ENCODE assay signal across 17 mouse cellular contexts in the genomic region with DNA sequence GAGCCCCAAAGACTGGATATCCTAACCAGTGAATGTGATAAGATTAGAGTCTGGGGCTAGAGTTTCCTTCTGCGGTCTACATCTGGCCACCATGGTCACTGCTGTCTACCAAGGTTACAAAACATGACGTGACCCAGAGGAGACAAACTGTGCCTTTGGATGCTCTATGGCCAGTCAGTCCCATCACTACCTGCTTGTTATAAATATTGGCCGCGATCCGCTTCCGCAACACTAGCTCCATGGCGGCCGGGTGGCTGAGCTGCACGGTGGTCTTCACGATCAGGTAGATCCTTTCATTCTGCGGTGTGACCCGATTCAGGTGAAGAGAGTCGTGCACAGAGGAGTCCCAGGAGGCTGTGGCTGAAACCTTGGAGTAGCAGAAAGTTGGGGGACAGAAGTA.
"Had no signal": no experiment of that assay in that cellular context is flagged by ENCODE, and none has a peak within 500 bp of the region (broad histone marks: within the 10 kb centered on the region; RNA-seq: fewer than 3 reads in every experiment).

No protein-coding gene starts in this region.

- DNase-seq: liver, postnatal 0 days; lung, adult 2 months; lung, postnatal 14 days; lung, postnatal 4 days; right cerebral cortex, postnatal 14 days; right cerebral cortex, postnatal 4 days; spleen, adult 18-20 months; thymus, adult 18-20 months; thymus, postnatal 14 days; thymus, postnatal 36 days had no signal

- H3K4me3 ChIP-seq: lung, embryonic 15.5 days; megakaryocyte, embryonic 14.5 days; midbrain, embryonic 13.5 days; midbrain, embryonic 15.5 days; neural tube, embryonic 12.5 days had no signal

- H3K9ac ChIP-seq: liver, postnatal 0 days; lung, embryonic 15.5 days; midbrain, embryonic 13.5 days; midbrain, embryonic 15.5 days; neural tube, embryonic 12.5 days had no signal

- H3K27ac ChIP-seq: lung, embryonic 15.5 days; midbrain, embryonic 13.5 days; midbrain, embryonic 15.5 days; neural tube, embryonic 12.5 days had no signal

- ATAC-seq: liver, postnatal 0 days; lung, postnatal 0 days; midbrain, embryonic 13.5 days; midbrain, embryonic 15.5 days had no signal

- H3K4me1 ChIP-seq: midbrain, embryonic 13.5 days; midbrain, embryonic 15.5 days; neural tube, embryonic 12.5 days had no signal

- H3K4me2 ChIP-seq: lung, embryonic 15.5 days; midbrain, embryonic 11.5 days; midbrain, embryonic 13.5 days; midbrain, embryonic 15.5 days; neural tube, embryonic 12.5 days had no signal

- H3K27me3 ChIP-seq: lung, embryonic 15.5 days; megakaryocyte, embryonic 14.5 days; midbrain, embryonic 13.5 days; midbrain, embryonic 15.5 days; neural tube, embryonic 12.5 days had no signal

- H3K9me3 ChIP-seq: lung, embryonic 15.5 days; megakaryocyte, embryonic 14.5 days; midbrain, embryonic 13.5 days; midbrain, embryonic 15.5 days; neural tube, embryonic 12.5 days had no signal
